Mouse (Mus musculus): ENCODE measurements around the gene Clip2. TPM values are rescaled to one million over a fixed set of nuclear protein-coding genes. Genes with fewer than 3 reads are reported as not detected.

Clip2 gene
- total and polyA plus RNA-seq, 3 experiments = 5.4 to 16.7 (median 8.7) TPM

- no peak for TF ChIP-seq GABPA (IDR thresholded peaks at IDR 0.05; ENCODE audit: insufficient replicate concordance, low read depth, low read length)
Measured at GRCm38 (mm10) chr5:134552110-134552972, at the start of gene Clip2 (continued).

- no peak for DNase-seq (ENCODE audit: extremely low read depth)
- Histone ChIP-seq H3K27me3 (replicated peaks) (no peaks in the 10 kb centered on the region), H3K79me2 (replicated peaks; ENCODE audit: control insufficient read depth, extremely low read depth, insufficient read depth, poor library complexity, severe bottlenecking) (no peaks in the 10 kb centered on the region), H3K9me3 (replicated peaks; ENCODE audit: low read length) (peaks cover 3% of the 10 kb centered on the region), H3K4me3 (replicated peaks in 1 of 3; ENCODE audit: low read depth in 2 of 3, low read length in 2 of 3, poor library complexity in 1 of 3) (no peak overlapping the region), H3K4me1 (ENCODE audit: control insufficient read depth in 1 of 2, insufficient read depth in 2 of 2) (no peaks in the 10 kb centered on the region), H3K27ac (ENCODE audit: insufficient read depth, low read depth) (no peak overlapping the region), H3K9ac (ENCODE audit: insufficient read depth, low read depth) (no peak overlapping the region), H3K36me3 (replicated peaks in 1 of 2; ENCODE audit: control insufficient read depth in 1 of 2, insufficient read depth in 1 of 2, low read length in 1 of 2) (peaks cover 88 to 96% of the 10 kb centered on the region in 2 experiments), H3K4me2 (ENCODE audit: insufficient read depth, low read depth, poor library complexity, severe bottlenecking) (no peak overlapping the region)
- dilution Hi-C loops (cut with MboI; ENCODE audit: extremely low pct_ligation_motif_present, extremely low pct_unique_long_range_greater_than_20kb, low sequenced_read_pairs) = no loop called here
- in situ Hi-C loops (cut with MboI; ENCODE audit: low pct_ligation_motif_present, low pct_unique_long_range_greater_than_20kb, low sequenced_read_pairs) = no loop called here
- TF ChIP-seq NRF1 (IDR thresholded peaks at IDR 0.05; ENCODE audit: low read depth, low read length) = no peak
- 0 out of 2 replicates have a peak, but pooled peaks have one; percentile 7 for TF ChIP-seq POLR2AphosphoS2 (IDR thresholded peaks at IDR 0.05; ENCODE audit: low read depth, low read length)
- TF ChIP-seq SIN3A (IDR thresholded peaks at IDR 0.05; ENCODE audit: low read length) = no peak
Measured at GRCm38 (mm10) chr5:134597711-134598110, 45.5 kb upstream of the Clip2 start.

- no peaks in the 10 kb centered on the region for H3K9me3 ChIP-seq (replicated peaks; ENCODE audit: low read length)
- peaks cover 2 to 13% of the 10 kb centered on the region in 2 experiments; a peak in 1 of 4 replicates for H3K4me1 ChIP-seq (ENCODE audit: control insufficient read depth in 1 of 2, insufficient read depth in 2 of 2)
- DNase-seq (ENCODE audit: extremely low read depth) = no peak
- dilution Hi-C loops (cut with MboI; ENCODE audit: extremely low pct_ligation_motif_present, extremely low pct_unique_long_range_greater_than_20kb, low sequenced_read_pairs) = no loop called here
- H3K4me2 ChIP-seq (ENCODE audit: insufficient read depth, low read depth, poor library complexity, severe bottlenecking) = no peak overlapping the region
- in situ Hi-C loops (cut with MboI; ENCODE audit: low pct_ligation_motif_present, low pct_unique_long_range_greater_than_20kb, low sequenced_read_pairs) = no loop called here
- H3K79me2 ChIP-seq (replicated peaks; ENCODE audit: control insufficient read depth, extremely low read depth, insufficient read depth, poor library complexity, severe bottlenecking) = no peaks in the 10 kb centered on the region
- H3K27ac ChIP-seq (ENCODE audit: insufficient read depth, low read depth) = no peak overlapping the region
- H3K36me3 ChIP-seq (replicated peaks in 1 of 2; ENCODE audit: control insufficient read depth in 1 of 2, insufficient read depth in 1 of 2, low read length in 1 of 2) = peaks cover 78 to 92% of the 10 kb centered on the region in 2 experiments
- no peak for TF ChIP-seq ETS1 (conservative IDR thresholded peaks at IDR 0.05; ENCODE audit: low read depth, low read length)
- TF ChIP-seq SIN3A (IDR thresholded peaks at IDR 0.05; ENCODE audit: low read length) = no peak
- TF ChIP-seq USF1 (IDR thresholded peaks at IDR 0.05; ENCODE audit: low read depth, low read length) = no peak
- no peak for TF ChIP-seq BHLHE40 (IDR thresholded peaks at IDR 0.05; ENCODE audit: low read depth, low read length)
- no peak for TF ChIP-seq ZMIZ1 (IDR thresholded peaks at IDR 0.05; ENCODE audit: low read depth, low read length)
- TF ChIP-seq NRF1 (IDR thresholded peaks at IDR 0.05; ENCODE audit: low read depth, low read length) = no peak
- TF ChIP-seq ZKSCAN1 (IDR thresholded peaks at IDR 0.05; ENCODE audit: borderline replicate concordance, low read depth, low read length) = no peak
- TF ChIP-seq HCFC1 (IDR thresholded peaks at IDR 0.05; ENCODE audit: low read depth, low read length) = no peak
- TF ChIP-seq E2F4 (IDR thresholded peaks at IDR 0.05; ENCODE audit: insufficient replicate concordance, low read depth, low read length) = no peak
- no peak for TF ChIP-seq CHD2 (IDR thresholded peaks at IDR 0.05; ENCODE audit: low read length)
- TF ChIP-seq TCF12 (IDR thresholded peaks at IDR 0.05; ENCODE audit: low read depth, low read length) = no peak
- H3K27me3 ChIP-seq (replicated peaks) = no peaks in the 10 kb centered on the region
- H3K4me3 ChIP-seq (replicated peaks in 1 of 3; ENCODE audit: low read depth in 2 of 3, low read length in 2 of 3, poor library complexity in 1 of 3) = no peak overlapping the region
- no peak overlapping the region for H3K9ac ChIP-seq (ENCODE audit: insufficient read depth, low read depth)
Measured at GRCm38 (mm10) chr5:134593093-134593492, 40.9 kb upstream of the Clip2 start.

All from CH12.LX (cell line).